Mouse (Mus musculus) embryonic facial prominence, embryonic 11.5 days (tissue): ENCODE results near the gene Sumo3. TPM values are rescaled to one million over a fixed set of nuclear protein-coding genes. Genes with fewer than 3 reads are reported as not detected.

Experiments used
- ATAC-seq: fragments of 200-750 bp; cut with Nextera tagmentation; replicated peaks from 2 replicates; pipeline ENCODE4 v1.8.0; 2017; ENCODE audit warnings: low read depth; ENCODE audit not compliant: insufficient number of reproducible peaks, low FRiP score, low TSS enrichment
- DNase-seq: peaks from one replicate; pipeline ENCODE4 v3.0.0-alpha.2; 2015; ENCODE audit warnings: low spot score
- H3K27ac ChIP-seq: fragments of 300-500 bp; sonication (generic); replicated peaks from 2 replicates; pipeline ENCODE4 v1.5.1; 2014; ENCODE audit warnings: mild to moderate bottlenecking, low read depth, low read length, control low read depth
- H3K27me3 ChIP-seq: fragments of 300-500 bp; sonication (generic); 2 replicates; pipeline ENCODE4 v1.6.1; 2014; ENCODE audit warnings: mild to moderate bottlenecking, low read length, moderate library complexity, mixed read lengths; ENCODE audit not compliant: control insufficient read depth, insufficient read depth
- H3K36me3 ChIP-seq: fragments of 300-500 bp; sonication (generic); replicated peaks from 2 replicates; pipeline ENCODE4 v1.6.1; 2014; ENCODE audit warnings: low read depth, mild to moderate bottlenecking, low read length, moderate library complexity, mixed read lengths; ENCODE audit not compliant: control insufficient read depth, insufficient read depth
- H3K4me1 ChIP-seq: fragments of 300-500 bp; sonication (generic); 2 replicates; pipeline ENCODE4 v1.6.1; 2014; ENCODE audit warnings: low read length, mixed read lengths; ENCODE audit not compliant: control insufficient read depth, insufficient read depth
- H3K4me2 ChIP-seq: fragments of 300-500 bp; sonication (generic); 2 replicates; pipeline ENCODE4 v1.6.1; 2014; ENCODE audit warnings: low read depth, mild to moderate bottlenecking, control low read depth, low read length, moderate library complexity
- H3K4me3 ChIP-seq: fragments of 300-500 bp; sonication (generic); 2 replicates; pipeline ENCODE4 v1.5.1; 2014; ENCODE audit warnings: low read depth, low read length, control low read depth
- H3K9ac ChIP-seq: fragments of 300-500 bp; sonication (generic); replicated peaks from 2 replicates; pipeline ENCODE4 v1.6.1; 2014; ENCODE audit warnings: mild to moderate bottlenecking, control low read depth, low read length
- H3K9me3 ChIP-seq: fragments of 300-500 bp; sonication (generic); replicated peaks from 2 replicates; pipeline ENCODE4 v1.6.1; 2016; ENCODE audit warnings: mild to moderate bottlenecking, low read length, inconsistent platforms, mixed read lengths; ENCODE audit not compliant: control insufficient read depth
- WGBS: fragments of 180-500 bp; shearing (Covaris S2); extraction: QIAGEN DNeasy Blood & Tissue Kit; methylation state at CpG from one replicate; pipeline ENCODE4 v1.1.7; 2014; 5-methylcytosine and 5-hydroxymethylcytosine counted together
- polyA plus RNA-seq: library from polyadenylated mRNA; unstranded; fragments of >200 nt; fragmentation: Nextera tagmentation; extraction: Ambion mirVana; gene quantifications from 2 replicates; pipeline ENCODE4 v1.2.1, GENCODE M21; 2014

The Sumo3 gene
- polyA plus RNA-seq, 1 experiment from 2014 or later: 382 TPM

GRCm38 (mm10) chr10:77623069-77623492, 17.2 kb downstream of the Sumo3 start:
- no peak overlapping the region for H3K27ac ChIP-seq
- H3K4me3 ChIP-seq: peak overlapping the region; percentile 99
- DNase-seq: peak; percentile 30
- H3K36me3 ChIP-seq: no peaks in the 10 kb centered on the region
- no peaks in the 10 kb centered on the region for H3K4me1 ChIP-seq
- no peaks in the 10 kb centered on the region for H3K9me3 ChIP-seq
- H3K9ac ChIP-seq: peak overlapping the region; percentile 96
- 15% methylated on average over 8 of the region's 8 CpGs for WGBS
- peak overlapping the region; percentile 76 for H3K4me2 ChIP-seq
- no peaks in the 10 kb centered on the region for H3K27me3 ChIP-seq
- ATAC-seq: no peak; the same call in 1 of the 2 replicates

- 93% methylated on average over 10 of the region's 10 CpGs for WGBS
- H3K9me3 ChIP-seq: no peaks in the 10 kb centered on the region
- H3K4me2 ChIP-seq: no peak overlapping the region
- no peak for DNase-seq
- no peak overlapping the region for H3K9ac ChIP-seq
- ATAC-seq: no peak
- H3K27ac ChIP-seq: no peak overlapping the region
- no peak overlapping the region for H3K4me3 ChIP-seq
- H3K27me3 ChIP-seq: no peaks in the 10 kb centered on the region
- H3K4me1 ChIP-seq: no peaks in the 10 kb centered on the region
- H3K36me3 ChIP-seq: no peaks in the 10 kb centered on the region
Observed at GRCm38 (mm10) chr10:77623639-77624400, 17.9 kb downstream of the Sumo3 start.

GRCm38 (mm10) chr10:77624570-77624995, 18.7 kb downstream of the Sumo3 start:
- 79% methylated on average over 7 of the region's 7 CpGs for WGBS
- H3K4me3 ChIP-seq: no peak overlapping the region
- DNase-seq: no peak
- H3K4me2 ChIP-seq: no peak overlapping the region
- no peaks in the 10 kb centered on the region for H3K27me3 ChIP-seq
- H3K9ac ChIP-seq: no peak overlapping the region
- H3K36me3 ChIP-seq: no peaks in the 10 kb centered on the region
- ATAC-seq: no peak
- no peak overlapping the region for H3K27ac ChIP-seq
- H3K9me3 ChIP-seq: no peaks in the 10 kb centered on the region
- no peaks in the 10 kb centered on the region for H3K4me1 ChIP-seq

- Histone ChIP-seq H3K9me3 (no peaks in the 10 kb centered on the region), H3K27ac (no peak overlapping the region), H3K9ac (no peak overlapping the region), H3K4me1 (no peaks in the 10 kb centered on the region), H3K4me2 (no peak overlapping the region), H3K36me3 (no peaks in the 10 kb centered on the region), H3K4me3 (no peak overlapping the region), H3K27me3 (no peaks in the 10 kb centered on the region)
- 91% methylated on average over 7 of the region's 7 CpGs for WGBS
- ATAC-seq (no peak), DNase-seq (no peak)
Observed at GRCm38 (mm10) chr10:77626036-77626435, 20.1 kb downstream of the Sumo3 start.

GRCm38 (mm10) chr10:77626591-77626990, 20.7 kb downstream of the Sumo3 start:
- Histone ChIP-seq H3K4me1 (no peaks in the 10 kb centered on the region), H3K36me3 (no peaks in the 10 kb centered on the region), H3K27me3 (no peaks in the 10 kb centered on the region), H3K27ac (no peak overlapping the region), H3K4me3 (no peak overlapping the region), H3K9me3 (no peaks in the 10 kb centered on the region), H3K4me2 (no peak overlapping the region), H3K9ac (no peak overlapping the region)
- ATAC-seq: no peak
- DNase-seq: no peak
- 80% methylated on average over 7 of the region's 7 CpGs for WGBS

- Histone ChIP-seq H3K27me3 (no peaks in the 10 kb centered on the region), H3K36me3 (no peaks in the 10 kb centered on the region), H3K27ac (no peak overlapping the region), H3K9ac (no peak overlapping the region), H3K9me3 (no peaks in the 10 kb centered on the region), H3K4me2 (no peak overlapping the region), H3K4me3 (no peak overlapping the region), H3K4me1 (no peaks in the 10 kb centered on the region)
- WGBS: 38% methylated on average over 2 of the region's 2 CpGs
- ATAC-seq (peak; percentile 74; the same call in 1 of the 2 replicates), DNase-seq (peak; percentile 84)
Observed at GRCm38 (mm10) chr10:77627497-77627896, 21.6 kb downstream of the Sumo3 start.

- H3K27me3 ChIP-seq: no peaks in the 10 kb centered on the region
- ATAC-seq (no peak), DNase-seq (no peak)
- H3K4me1 ChIP-seq: no peaks in the 10 kb centered on the region
- 75% methylated on average over 3 of the region's 3 CpGs for WGBS
- H3K9me3 ChIP-seq: no peaks in the 10 kb centered on the region
- H3K36me3 ChIP-seq: peaks cover 5% of the 10 kb centered on the region; the same call in 1 of the 2 replicates
- H3K27ac ChIP-seq: no peak overlapping the region
- H3K4me2 ChIP-seq: no peak overlapping the region
- H3K9ac ChIP-seq: no peak overlapping the region
- H3K4me3 ChIP-seq: no peak overlapping the region
Observed at GRCm38 (mm10) chr10:77629163-77629562, 23.3 kb downstream of the Sumo3 start.

GRCm38 (mm10) chr10:77629970-77630369, 24.1 kb downstream of the Sumo3 start:
- no peak overlapping the region for H3K27ac ChIP-seq
- no peak for ATAC-seq
- H3K9me3 ChIP-seq: no peaks in the 10 kb centered on the region
- no peak overlapping the region for H3K4me3 ChIP-seq
- DNase-seq: no peak
- no peak overlapping the region for H3K9ac ChIP-seq
- H3K4me1 ChIP-seq: no peaks in the 10 kb centered on the region
- peaks cover 5% of the 10 kb centered on the region; the same call in 1 of the 2 replicates for H3K36me3 ChIP-seq
- H3K27me3 ChIP-seq: no peaks in the 10 kb centered on the region
- WGBS: 94% methylated on average over 1 of the region's 1 CpGs
- H3K4me2 ChIP-seq: no peak overlapping the region
